Mouse (Mus musculus) liver, embryonic 15.5 days (tissue): ENCODE measurements around the gene Rtl8a. TPM values are rescaled to one million over a fixed set of nuclear protein-coding genes. Genes with fewer than 3 reads are reported as not detected.
"Not testable (repeated sequence)": the region's sequence is repeated elsewhere in the genome, so short reads cannot be mapped to it uniquely, and the experiment has no call there.

Source experiments
- ATAC-seq: fragments of 200-750 bp; cut with Nextera tagmentation; 2 replicates; pipeline ENCODE4 v1.8.0; 2017; ENCODE audit warnings: moderate number of reproducible peaks, mild to moderate bottlenecking, moderate library complexity; ENCODE audit not compliant: insufficient read depth
- H3K27ac ChIP-seq: fragments of 300-500 bp; sonication (generic); replicated peaks from 2 replicates; pipeline ENCODE4 v1.5.1; 2015; ENCODE audit warnings: mild to moderate bottlenecking, inconsistent platforms
- H3K27me3 ChIP-seq: fragments of 300-500 bp; sonication (generic); 2 replicates; pipeline ENCODE4 v1.6.1; 2015; ENCODE audit warnings: mild to moderate bottlenecking, inconsistent platforms
- H3K36me3 ChIP-seq: fragments of 300-500 bp; sonication (generic); replicated peaks from 2 replicates; pipeline ENCODE4 v1.6.1; 2015; ENCODE audit warnings: moderate library complexity, mild to moderate bottlenecking, inconsistent platforms
- H3K4me1 ChIP-seq: fragments of 300-500 bp; sonication (generic); replicated peaks from 2 replicates; pipeline ENCODE4 v1.6.1; 2015; ENCODE audit warnings: inconsistent platforms
- H3K4me2 ChIP-seq: fragments of 300-500 bp; sonication (generic); 2 replicates; pipeline ENCODE4 v1.6.1; 2015; ENCODE audit warnings: moderate library complexity, mild to moderate bottlenecking, inconsistent platforms
- H3K4me3 ChIP-seq: fragments of 300-500 bp; sonication (generic); replicated peaks from 2 replicates; pipeline ENCODE4 v1.5.1; 2015; ENCODE audit warnings: mild to moderate bottlenecking, inconsistent platforms
- H3K9ac ChIP-seq: fragments of 300-500 bp; sonication (generic); 2 replicates; pipeline ENCODE4 v1.6.1; 2015; ENCODE audit warnings: moderate library complexity, mild to moderate bottlenecking, inconsistent platforms
- H3K9me3 ChIP-seq: fragments of 300-500 bp; sonication (generic); replicated peaks from 2 replicates; pipeline ENCODE4 v1.6.1; 2016; ENCODE audit warnings: inconsistent platforms
- WGBS: fragments of 180-500 bp; shearing (Covaris S2); methylation state at CpG from one replicate; pipeline ENCODE4 v1.1.7; 2015; ENCODE audit warnings: mixed read lengths; ENCODE audit not compliant: insufficient replicate concordance; 5-methylcytosine and 5-hydroxymethylcytosine counted together
- polyA plus RNA-seq: library from polyadenylated mRNA; unstranded; fragments of >200 nt; fragmentation: Nextera tagmentation; extraction: Ambion mirVana; gene quantifications from 2 replicates; pipeline ENCODE4 v1.2.1, GENCODE M21; 2015

The Rtl8a gene
- polyA plus RNA-seq, 1 experiment from 2014 or later, result 5.3 TPM

- not testable (repeated sequence) for H3K27me3 ChIP-seq, H3K36me3 ChIP-seq, H3K4me2 ChIP-seq, H3K27ac ChIP-seq, H3K4me3 ChIP-seq, H3K4me1 ChIP-seq, H3K9ac ChIP-seq, H3K9me3 ChIP-seq, ATAC-seq
- 66% methylated on average over 4 of the region's 4 CpGs for WGBS
Observed at GRCm38 (mm10) chrX:53642604-53642979, 890 bp downstream of the Rtl8a start.

- H3K4me3 ChIP-seq, ATAC-seq, H3K36me3 ChIP-seq, H3K27me3 ChIP-seq, H3K9me3 ChIP-seq, H3K27ac ChIP-seq, H3K4me1 ChIP-seq, H3K9ac ChIP-seq, H3K4me2 ChIP-seq: not testable (repeated sequence)
- 28% methylated on average over 3 of the region's 3 CpGs for WGBS
Observed at GRCm38 (mm10) chrX:53638107-53638506, 5.4 kb downstream of the Rtl8a start.

- not testable (repeated sequence) for H3K4me2 ChIP-seq, H3K9me3 ChIP-seq, H3K27ac ChIP-seq, H3K4me3 ChIP-seq, H3K9ac ChIP-seq, H3K4me1 ChIP-seq, ATAC-seq, H3K36me3 ChIP-seq, H3K27me3 ChIP-seq
Observed at GRCm38 (mm10) chrX:53611395-53611794, 32.1 kb downstream of the Rtl8a start.

- Histone ChIP-seq H3K9ac (no peak overlapping the region), H3K4me1 (no peaks in the 10 kb centered on the region), H3K27me3 (no peaks in the 10 kb centered on the region), H3K9me3 (no peaks in the 10 kb centered on the region), H3K27ac (no peak overlapping the region), H3K4me3 (no peak overlapping the region), H3K36me3 (no peaks in the 10 kb centered on the region), H3K4me2 (no peak overlapping the region)
- 2% methylated on average over 3 of the region's 3 CpGs for WGBS
- ATAC-seq, result no peak
Observed at GRCm38 (mm10) chrX:53610571-53610970, 32.9 kb downstream of the Rtl8a start.

- H3K9ac ChIP-seq, H3K36me3 ChIP-seq, H3K4me1 ChIP-seq, ATAC-seq, H3K9me3 ChIP-seq, H3K27ac ChIP-seq, H3K27me3 ChIP-seq: not testable (repeated sequence)
- Histone ChIP-seq H3K4me2 (peak within 1 kb of the TSS; percentile 54), H3K4me3 (peak within 1 kb of the TSS; percentile 33)
- WGBS, result 57% methylated on average over 4 of the region's 4 CpGs
Observed at GRCm38 (mm10) chrX:53608879-53609278, 34.6 kb downstream of the Rtl8a start, which contains the start of gene Gm14597. Gene Gm14597 (minus strand): TSS chrX:53608979.

- H3K27ac ChIP-seq, result no peak overlapping the region
- H3K27me3 ChIP-seq, result no peaks in the 10 kb centered on the region
- ATAC-seq, result no peak
- WGBS, result 29% methylated on average over 18 of the region's 18 CpGs
- peak overlapping the region; percentile 54 for H3K4me2 ChIP-seq
- peak overlapping the region; percentile 33 for H3K4me3 ChIP-seq
- H3K9ac ChIP-seq, result no peak overlapping the region
- no peaks in the 10 kb centered on the region for H3K9me3 ChIP-seq
- H3K36me3 ChIP-seq, result no peaks in the 10 kb centered on the region
- no peaks in the 10 kb centered on the region for H3K4me1 ChIP-seq
Observed at GRCm38 (mm10) chrX:53608122-53608813, 35.2 kb downstream of the Rtl8a start.

- Histone ChIP-seq H3K27ac (no peak within 1 kb of the TSS), H3K4me3 (peak within 1 kb of the TSS; percentile 33), H3K4me1 (no peaks in the 10 kb centered on the region), H3K9me3 (no peaks in the 10 kb centered on the region), H3K9ac (no peak within 1 kb of the TSS), H3K36me3 (no peaks in the 10 kb centered on the region), H3K27me3 (no peaks in the 10 kb centered on the region), H3K4me2 (peak within 1 kb of the TSS; percentile 54)
- no peak for ATAC-seq
- 27% methylated on average over 20 of the region's 20 CpGs for WGBS
Observed at GRCm38 (mm10) chrX:53607242-53608121, 36.0 kb downstream of the Rtl8a start, which contains the start of gene Rtl8c. Gene Rtl8c (plus strand): TSS chrX:53608032.

- WGBS, result 30% methylated on average over 1 of the region's 1 CpGs
- not testable (repeated sequence) for H3K9me3 ChIP-seq, H3K4me2 ChIP-seq, H3K9ac ChIP-seq, H3K27me3 ChIP-seq, H3K36me3 ChIP-seq, H3K4me3 ChIP-seq, H3K27ac ChIP-seq, H3K4me1 ChIP-seq, ATAC-seq
Observed at GRCm38 (mm10) chrX:53606176-53606575, 37.3 kb downstream of the Rtl8a start.

GRCm38 (mm10) chrX:53599993-53600392 lies 43.5 kb downstream of the Rtl8a start:
- not testable (repeated sequence) for H3K27me3 ChIP-seq, H3K4me1 ChIP-seq, H3K9ac ChIP-seq, H3K9me3 ChIP-seq, ATAC-seq, H3K27ac ChIP-seq, H3K4me2 ChIP-seq, H3K36me3 ChIP-seq, H3K4me3 ChIP-seq
- 33% methylated on average over 2 of the region's 2 CpGs for WGBS
